Mouse (Mus musculus): ENCODE results near the gene Fabp3.

- TF ChIP-seq RCOR1 (IDR thresholded peaks at IDR 0.05; ENCODE audit: low read depth, low read length), result no peak
- no peak for TF ChIP-seq CTCF (IDR thresholded peaks at IDR 0.05 in 2 of 3, conservative IDR thresholded peaks at IDR 0.05 in 1 of 3; ENCODE audit: control insufficient read depth in 1 of 3, insufficient read depth in 1 of 3, low read depth in 2 of 3, low read length in 3 of 3, poor library complexity in 1 of 3, severe bottlenecking in 1 of 3)
- TF ChIP-seq ZC3H11A (IDR thresholded peaks at IDR 0.05; ENCODE audit: low read depth, low read length), result no peak
- no peak for TF ChIP-seq POLR2A (IDR thresholded peaks at IDR 0.05; ENCODE audit: control insufficient read depth in 1 of 2, insufficient read depth in 1 of 2, low read depth in 1 of 2, low read length in 2 of 2, poor library complexity in 1 of 2)
- TF ChIP-seq TCF12 (IDR thresholded peaks at IDR 0.05; ENCODE audit: low read depth, low read length), result no peak
These were observed 15.2 kb downstream of the Fabp3 start for GRCm38 (mm10) chr4:130323607-130324006.
